27 mouse cellular contexts compared by ENCODE assay signal in the genomic region with DNA sequence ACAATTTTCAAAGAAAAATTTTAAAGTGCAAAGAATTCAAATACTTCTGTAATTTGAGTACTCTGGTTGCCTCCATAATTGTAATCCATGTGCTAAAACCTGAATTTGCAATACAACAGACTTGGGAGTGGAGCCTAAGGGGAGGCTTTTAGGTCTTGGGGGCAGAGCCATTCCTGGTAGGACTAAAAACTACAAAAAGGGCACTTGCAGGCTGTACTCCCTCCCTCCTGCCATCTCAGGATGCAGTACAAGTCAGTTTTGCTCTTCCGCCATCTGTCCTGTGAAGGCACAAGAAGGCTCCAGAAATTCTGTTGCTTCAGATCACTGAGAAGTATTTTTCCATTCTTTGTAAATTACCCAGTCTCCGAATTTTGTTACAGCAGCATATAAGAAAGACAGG.
DNase-seq lines count a peak whose midpoint lies in the region; ATAC-seq and TF ChIP-seq lines count a peak whose summit lies in the region.
"Had no signal": no experiment of that assay in that cellular context is flagged by ENCODE, and none has a peak within 500 bp of the region (broad histone marks: within the 10 kb centered on the region; RNA-seq: fewer than 3 reads in every experiment).

No protein-coding gene starts in this region.

- no peak for TF ChIP-seq POLR2A in ES-Bruce4 (IDR thresholded peaks at IDR 0.05; ENCODE audit: insufficient read depth, low read length)

- H3K4me3 ChIP-seq in forebrain, postnatal 0 days (ENCODE audit: low read depth, low read length), result no peak overlapping the region
- no peak overlapping the region for H3K4me3 ChIP-seq in forebrain, embryonic 13.5 days
- no peak overlapping the region for H3K4me3 ChIP-seq in ES-Bruce4 (ENCODE audit: low read depth, low read length)
- H3K4me3 ChIP-seq: embryonic facial prominence, embryonic 10.5 days; embryonic facial prominence, embryonic 12.5 days had no signal

- no peak for ATAC-seq in forebrain, postnatal 0 days
- no peak for ATAC-seq in forebrain, embryonic 13.5 days
- ATAC-seq: activated CD4-positive, CD25-positive, alpha-beta regulatory T cell, adult 4 months; CD4-positive, CD25-positive, alpha-beta regulatory T cell, adult 4 months; forebrain, embryonic 14.5 days; forebrain, embryonic 16.5 days; Patski had no signal

- no peak overlapping the region for H3K4me2 ChIP-seq in forebrain, postnatal 0 days (ENCODE audit: low read depth)
- H3K4me2 ChIP-seq in forebrain, embryonic 13.5 days, result no peak overlapping the region
- H3K4me2 ChIP-seq: embryonic facial prominence, embryonic 12.5 days had no signal

- no peak for TF ChIP-seq CTCF in forebrain, postnatal 0 days (IDR thresholded peaks at IDR 0.05; ENCODE audit: low read depth)
- TF ChIP-seq CTCF in ES-Bruce4 (IDR thresholded peaks at IDR 0.05; ENCODE audit: low read depth, low read length), result no peak

- 0 out of 2 replicates have a peak, but pooled peaks have one; percentile 60 for TF ChIP-seq EP300 in ES-Bruce4 (IDR thresholded peaks at IDR 0.05; ENCODE audit: insufficient read depth, low read depth, low read length)

- peak; percentile 23 for DNase-seq in forebrain, postnatal 0 days
- peak; percentile 47 for DNase-seq in R1 (ENCODE audit: low read depth, low spot score)
- DNase-seq in brain, adult 2 months (ENCODE audit: low read depth, low spot score), result peak; percentile 32
- DNase-seq in embryo, embryonic 9.5 days (ENCODE audit: extremely low spot score), result no peak
- DNase-seq in heart, adult 9 months (ENCODE audit: low spot score in 2 of 2), result no peak
- DNase-seq: adrenal gland, adult 8-10 months; adrenal gland, postnatal 14 days; adrenal gland, postnatal 36 days; B cell, adult 2 months; cerebellum, adult 11 months; cerebellum, adult 18-20 months; cerebellum, adult 8-10 months; cerebellum, adult 9-11 months; cerebellum, postnatal 14 days; cerebellum, postnatal 36 days; embryo, embryonic 11 days had no signal

- H3K4me1 ChIP-seq in forebrain, postnatal 0 days (ENCODE audit: insufficient read depth), result no peaks in the 10 kb centered on the region
- H3K4me1 ChIP-seq in forebrain, embryonic 13.5 days, result no peaks in the 10 kb centered on the region
- peaks cover 3% of the 10 kb centered on the region for H3K4me1 ChIP-seq in ES-Bruce4 (ENCODE audit: control insufficient read depth, insufficient read depth, low read length)
- H3K4me1 ChIP-seq: embryonic facial prominence, embryonic 10.5 days; embryonic facial prominence, embryonic 12.5 days had no signal

- H3K27ac ChIP-seq in forebrain, postnatal 0 days (ENCODE audit: low read depth, low read length), result no peak overlapping the region
- no peak overlapping the region for H3K27ac ChIP-seq in forebrain, embryonic 13.5 days
- no peak overlapping the region for H3K27ac ChIP-seq in ES-Bruce4 (ENCODE audit: insufficient read depth, low read length)
- H3K27ac ChIP-seq: embryonic facial prominence, embryonic 10.5 days; embryonic facial prominence, embryonic 12.5 days had no signal

- WGBS in forebrain, postnatal 0 days, result 79% methylated on average over 2 of the region's 2 CpGs
- 85% methylated on average over 2 of the region's 2 CpGs for WGBS in forebrain, embryonic 13.5 days

- H3K36me3 ChIP-seq in forebrain, postnatal 0 days (ENCODE audit: insufficient read depth), result no peaks in the 10 kb centered on the region
- no peaks in the 10 kb centered on the region for H3K36me3 ChIP-seq in forebrain, embryonic 13.5 days (ENCODE audit: poor library complexity, severe bottlenecking)
- H3K36me3 ChIP-seq in ES-Bruce4 (ENCODE audit: control insufficient read depth, insufficient read depth, low read length, poor library complexity, severe bottlenecking), result no peaks in the 10 kb centered on the region
- H3K36me3 ChIP-seq: embryonic facial prominence, embryonic 10.5 days; embryonic facial prominence, embryonic 12.5 days; G1E had no signal

- H3K9me3 ChIP-seq in forebrain, postnatal 0 days (ENCODE audit: low read length), result no peaks in the 10 kb centered on the region
- H3K9me3 ChIP-seq in forebrain, embryonic 13.5 days (replicated peaks), result no peaks in the 10 kb centered on the region
- no peaks in the 10 kb centered on the region for H3K9me3 ChIP-seq in ES-Bruce4 (replicated peaks; ENCODE audit: control insufficient read depth, insufficient read depth, low read length, poor library complexity, severe bottlenecking)
- H3K9me3 ChIP-seq: embryonic facial prominence, embryonic 10.5 days; embryonic facial prominence, embryonic 12.5 days; G1E had no signal

- H3K27me3 ChIP-seq in forebrain, postnatal 0 days (ENCODE audit: insufficient read depth, low read length), result no peaks in the 10 kb centered on the region
- no peaks in the 10 kb centered on the region for H3K27me3 ChIP-seq in forebrain, embryonic 13.5 days
- no peaks in the 10 kb centered on the region for H3K27me3 ChIP-seq in ES-Bruce4 (ENCODE audit: control insufficient read depth, insufficient read depth, low read length, poor library complexity, severe bottlenecking)
- H3K27me3 ChIP-seq: CH12.LX; embryonic facial prominence, embryonic 12.5 days; Patski had no signal

- H3K9ac ChIP-seq in forebrain, postnatal 0 days, result no peak overlapping the region
- H3K9ac ChIP-seq in forebrain, embryonic 13.5 days, result no peak overlapping the region
- no peak overlapping the region for H3K9ac ChIP-seq in ES-Bruce4 (ENCODE audit: low read depth, poor library complexity, severe bottlenecking)
- H3K9ac ChIP-seq: embryonic facial prominence, embryonic 12.5 days had no signal

Comparison
In these comparisons a context has a peak if more than half of its experiments do, and no peak if none do; other contexts are left out.
1. DNase-seq: peak in forebrain, postnatal 0 days (single experiment), R1 (single experiment) and brain, adult 2 months (single experiment); none in embryo, embryonic 9.5 days (single experiment) and heart, adult 9 months (0 of 2).